Mouse (Mus musculus) layer of hippocampus, postnatal 25 days (tissue): ENCODE data around the gene Ccdc151. TPM values are rescaled to one million over a fixed set of nuclear protein-coding genes. Genes with fewer than 3 reads are reported as not detected.

Experiments used
- DNase-seq, 2 experiments: peaks; one replicate each; pipeline ENCODE4 v3.0.0; 2022; ENCODE audit warnings: mixed read lengths in 2 of 2, low spot score in 1 of 2; ENCODE audit errors: extremely low spot score in 1 of 2
- total RNA-seq, 2 experiments: library from RNA; stranded (reverse); gene quantifications; 2 replicates each; pipeline ENCODE4 v1.2.3; 2021

Ccdc151 gene
- 1 to 10 TPM; 7.0 to 7.6 TPM for total RNA-seq

- peak; percentile 91 to 94 for DNase-seq
Measured at GRCm38 (mm10) chr9:22002194-22003162, at the start of gene Ccdc151, which contains the start of gene Prkcsh. Gene Ccdc151, minus strand, starts transcription at chr9:22002634. Gene Prkcsh, plus strand, starts transcription at chr9:22002806.

- DNase-seq = peak; percentile 73 to 76
Measured at GRCm38 (mm10) chr9:22051958-22052254, 49.5 kb upstream of the Ccdc151 start, which contains the start of gene Elavl3. Gene Elavl3, minus strand, starts transcription at chr9:22052023.

GRCm38 (mm10) chr9:22051161-22051957 lies 48.9 kb upstream of the Ccdc151 start:
- DNase-seq = no peak

GRCm38 (mm10) chr9:22050351-22050889 lies 48.0 kb upstream of the Ccdc151 start:
- DNase-seq = peak; percentile 44 to 56

- DNase-seq = no peak
Measured at GRCm38 (mm10) chr9:22049721-22050270, 47.4 kb upstream of the Ccdc151 start.

DNA sequence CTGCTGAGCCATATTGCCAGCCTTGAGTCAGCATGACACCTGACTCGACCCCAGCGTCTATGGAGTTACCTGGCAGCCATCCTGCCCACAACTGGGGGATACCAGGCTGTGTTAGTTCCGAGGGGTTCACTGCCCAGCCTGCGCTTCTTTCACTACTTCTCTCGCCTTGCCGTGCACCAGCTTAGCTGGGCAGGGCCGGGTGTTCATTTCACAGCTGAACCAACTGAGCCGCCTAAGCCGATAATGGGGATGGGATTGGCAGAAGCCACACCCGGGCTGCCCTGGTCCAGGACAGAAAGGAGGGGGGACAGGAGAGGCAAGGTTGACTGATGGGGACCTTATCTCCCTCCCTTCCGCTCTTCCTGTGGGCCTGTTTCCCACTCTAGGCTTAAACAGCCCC lies 46.9 kb upstream of the Ccdc151 start:
- DNase-seq = no peak

DNA sequence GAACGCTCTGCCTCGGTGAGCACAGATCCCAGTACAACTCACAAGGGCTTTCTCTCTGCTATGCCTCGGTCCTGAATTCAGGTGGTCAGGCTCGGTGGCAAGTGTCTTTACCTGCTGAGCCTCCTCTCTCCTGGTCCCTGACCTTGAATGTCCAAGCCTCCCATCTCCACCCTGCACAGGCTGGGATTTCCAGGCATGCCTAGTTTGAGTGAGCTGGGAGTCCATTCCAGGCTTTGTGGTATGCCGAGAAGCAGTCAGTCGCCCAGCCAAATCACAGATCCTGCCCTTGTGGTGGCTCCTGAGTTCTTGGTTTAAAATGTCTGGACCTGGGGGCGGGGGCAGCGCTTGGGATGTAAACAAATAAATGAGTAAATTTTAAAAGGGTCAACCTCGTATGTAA lies 44.9 kb upstream of the Ccdc151 start:
- no peak for DNase-seq

DNA sequence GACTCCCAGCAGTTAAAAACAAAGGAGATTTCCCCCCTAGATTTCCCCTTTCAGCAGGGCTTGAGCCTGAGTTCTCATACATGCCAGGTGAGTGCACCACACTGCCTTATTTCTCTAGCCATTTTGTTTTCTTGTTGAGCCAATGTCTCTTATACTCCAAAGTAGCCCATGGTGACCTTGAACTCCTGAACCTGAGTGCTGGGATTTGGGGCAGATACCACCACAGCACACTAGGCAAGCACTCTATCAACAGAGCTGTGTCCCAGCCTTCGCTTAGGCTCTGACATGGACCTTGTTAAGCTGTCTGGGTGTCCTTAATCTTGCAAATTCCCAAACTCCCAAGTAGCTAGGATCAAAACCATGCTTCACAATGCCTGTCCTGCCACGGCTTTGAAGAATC lies 39.4 kb upstream of the Ccdc151 start:
- DNase-seq = no peak

GRCm38 (mm10) chr9:22037826-22038225 lies 35.4 kb upstream of the Ccdc151 start:
- DNase-seq = no peak

GRCm38 (mm10) chr9:22035300-22036044 lies 33.0 kb upstream of the Ccdc151 start:
- DNase-seq = no peak

DNA sequence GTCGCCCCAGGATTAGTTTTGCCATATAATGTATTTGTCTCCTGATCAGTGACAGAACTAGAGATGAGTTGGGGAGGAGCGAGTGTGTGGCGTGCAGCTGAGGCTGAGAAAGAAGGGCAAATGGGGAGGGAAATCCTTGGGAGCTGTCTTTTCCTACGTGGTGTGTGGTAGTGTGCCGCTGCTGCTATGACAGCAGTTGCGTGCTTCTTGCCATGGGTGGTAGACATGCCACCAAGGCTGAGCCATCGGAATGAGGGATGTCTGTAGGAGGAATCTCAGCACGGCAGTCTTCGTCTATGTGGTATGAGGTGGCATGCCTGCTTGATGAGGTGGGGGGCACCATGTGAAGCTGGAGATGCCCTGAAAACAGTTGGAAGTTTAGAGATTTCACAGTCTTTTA lies 28.0 kb upstream of the Ccdc151 start:
- no peak for DNase-seq

DNA sequence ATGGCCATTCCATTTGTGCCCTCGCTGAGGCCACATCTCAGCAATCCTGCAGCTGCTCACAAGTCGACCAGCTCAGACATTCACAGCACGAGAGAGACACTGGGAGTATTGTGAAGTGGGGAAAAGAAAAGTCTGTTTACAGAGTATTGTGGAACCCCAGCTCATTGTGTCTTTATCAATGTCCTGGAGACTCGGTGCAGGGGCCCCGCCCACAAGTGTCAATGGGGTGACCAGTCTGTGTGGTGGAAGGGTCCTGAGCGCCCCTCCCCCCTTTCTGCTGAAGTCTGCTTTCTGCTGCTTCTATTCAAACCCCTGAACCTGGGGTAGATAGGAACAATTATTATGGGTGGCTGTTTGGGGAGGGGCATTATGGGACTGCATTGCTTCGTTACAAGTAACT lies 26.0 kb upstream of the Ccdc151 start:
- no peak for DNase-seq

GRCm38 (mm10) chr9:22024592-22024991 lies 22.2 kb upstream of the Ccdc151 start:
- no peak for DNase-seq

- DNase-seq = no peak
Measured at GRCm38 (mm10) chr9:22017208-22017825, 14.9 kb upstream of the Ccdc151 start.

DNA sequence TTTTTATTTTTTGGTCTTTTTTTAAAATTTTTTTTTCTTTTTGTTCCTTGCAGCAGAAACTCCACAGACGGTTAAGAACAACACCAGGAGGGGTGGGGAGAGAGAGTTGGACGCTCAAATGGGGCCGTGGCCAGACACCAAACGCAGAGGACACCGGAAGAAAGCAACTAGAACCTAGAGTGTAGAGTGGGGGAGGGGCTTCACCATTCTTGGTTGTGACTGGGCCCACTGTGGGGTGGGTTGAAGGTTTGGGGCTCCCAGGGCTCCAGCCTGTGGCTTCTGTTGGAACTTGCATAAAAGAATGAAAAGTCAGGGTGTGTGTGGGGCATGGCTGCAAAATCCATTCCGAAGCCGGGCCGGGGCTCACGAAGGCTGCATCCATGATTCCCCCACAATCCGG lies 13.8 kb upstream of the Ccdc151 start:
- DNase-seq = no peak

DNA sequence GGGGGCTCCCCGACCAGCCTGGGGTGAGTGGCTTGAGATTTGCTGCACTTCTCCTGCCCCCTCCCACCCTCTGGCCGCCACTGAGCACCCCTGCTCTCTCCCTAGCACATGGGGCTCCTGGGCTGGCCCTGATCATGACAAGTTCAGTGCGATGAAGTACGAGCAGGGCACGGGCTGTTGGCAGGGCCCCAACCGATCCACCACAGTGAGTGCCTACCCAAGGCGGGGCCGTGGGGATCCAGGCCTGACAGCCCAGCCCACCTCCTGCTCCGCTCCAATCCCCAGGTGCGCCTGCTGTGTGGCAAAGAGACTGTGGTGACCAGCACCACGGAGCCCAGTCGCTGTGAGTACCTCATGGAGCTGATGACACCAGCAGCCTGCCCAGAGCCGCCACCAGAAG lies 10.3 kb upstream of the Ccdc151 start:
- DNase-seq = no peak

- DNase-seq = no peak
Measured at GRCm38 (mm10) chr9:22011055-22011454, 8.6 kb upstream of the Ccdc151 start.

GRCm38 (mm10) chr9:22004546-22004945 lies 2.1 kb upstream of the Ccdc151 start:
- DNase-seq = no peak

- no peak for DNase-seq
Measured at GRCm38 (mm10) chr9:22003163-22003554, 725 bp upstream of the Ccdc151 start.

- DNase-seq = no peak
Measured at GRCm38 (mm10) chr9:22001633-22002032, 801 bp downstream of the Ccdc151 start.
